Mouse (Mus musculus) neutrophil, adult 83 days (primary cell): ENCODE measurements around the gene Vmn1r228. TPM values are rescaled to one million over a fixed set of nuclear protein-coding genes. Genes with fewer than 3 reads are reported as not detected.

Experiments used
- total RNA-seq, 2 experiments: library from RNA; stranded (reverse); gene quantifications; one replicate each; pipeline ENCODE4 v1.2.4; 2023

The Vmn1r228 gene
- not detected for total RNA-seq

DNA sequence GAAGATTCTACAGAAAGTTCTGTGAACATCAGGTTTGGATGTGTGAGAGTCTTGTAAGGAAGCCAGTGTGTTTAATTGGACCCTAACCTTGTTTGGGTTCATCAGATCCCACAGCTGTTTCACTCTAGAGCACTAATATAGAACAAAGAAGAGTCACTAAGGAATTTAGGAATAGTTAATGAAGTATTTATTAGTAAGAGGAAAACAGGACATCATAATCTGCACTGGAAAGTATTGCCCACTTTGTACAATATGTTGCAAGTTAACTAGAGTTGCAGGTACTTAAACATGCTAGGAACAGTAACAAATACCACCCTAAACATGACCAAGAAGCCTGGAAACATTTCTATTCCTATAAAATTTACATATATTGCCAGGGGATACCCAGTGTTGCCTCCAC, at the start of gene Vmn1r228:
Gene Vmn1r228, minus strand, starts transcription at position 101 of the 400 bp plus-strand sequence.

DNA sequence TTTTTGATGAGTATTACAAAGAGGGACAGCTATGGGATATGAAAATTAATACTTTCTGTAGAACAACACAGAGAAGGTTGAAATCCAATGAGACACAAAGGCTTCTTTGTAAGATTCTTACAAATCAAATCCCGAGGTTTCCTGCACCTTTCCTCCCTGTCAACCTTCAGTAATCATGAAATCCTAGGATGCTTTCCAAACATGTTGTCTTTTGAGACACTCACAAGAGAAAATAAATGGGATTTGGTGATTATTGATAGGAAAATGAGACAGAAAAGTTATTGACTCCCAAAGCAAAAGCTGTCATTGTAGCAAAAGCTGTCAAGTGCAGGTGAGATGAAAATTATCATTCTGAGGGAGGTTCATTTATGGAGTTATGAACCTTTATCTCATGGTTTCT, 25.3 kb upstream of the Vmn1r228 start, which contains the start of gene Vmn1r229:
Gene Vmn1r229, plus strand, starts transcription at position 301 of the 400 bp plus-strand sequence.

GRCm38 (mm10) chr17:20729543-20729942, 56.4 kb downstream of the Vmn1r228 start, which contains the start of gene Vmn1r227:
TSS of gene Vmn1r227 (plus strand) at chr17:20729843.

Other genes with a start within 250 kb of the Vmn1r228 start
- gene Vmn2r109, start 221.4 kb downstream of the Vmn1r228 start, total RNA-seq, result not detected
- not detected for gene Vmn2r110, start 189.7 kb downstream of the Vmn1r228 start, total RNA-seq
- not detected for gene Fpr-rs3, start 161.3 kb downstream of the Vmn1r228 start, total RNA-seq
- gene Vmn1r226, start 103.3 kb downstream of the Vmn1r228 start, total RNA-seq, result not detected
- not detected for gene Vmn1r227, start 56.3 kb downstream of the Vmn1r228 start, total RNA-seq
- not detected for gene Vmn1r229, start 25.4 kb upstream of the Vmn1r228 start, total RNA-seq
- not detected for gene Vmn1r230, start 54.3 kb upstream of the Vmn1r228 start, total RNA-seq
- not detected for gene Vmn1r231, start 118.9 kb upstream of the Vmn1r228 start, total RNA-seq
- gene Vmn1r232, start 133.6 kb upstream of the Vmn1r228 start, total RNA-seq, result not detected
- 100 to 1,000 TPM; 191 to 201 TPM for gene Ppp2r1a, start 159.2 kb upstream of the Vmn1r228 start, total RNA-seq
- gene Vmn1r233, start 210.3 kb upstream of the Vmn1r228 start, total RNA-seq, result not detected
- gene Zfp160, start 222.7 kb upstream of the Vmn1r228 start, total RNA-seq, result 1 to 10 TPM; 6.4 to 9.6 TPM